22 mouse cellular contexts compared by ENCODE assay signal in the genomic region with DNA sequence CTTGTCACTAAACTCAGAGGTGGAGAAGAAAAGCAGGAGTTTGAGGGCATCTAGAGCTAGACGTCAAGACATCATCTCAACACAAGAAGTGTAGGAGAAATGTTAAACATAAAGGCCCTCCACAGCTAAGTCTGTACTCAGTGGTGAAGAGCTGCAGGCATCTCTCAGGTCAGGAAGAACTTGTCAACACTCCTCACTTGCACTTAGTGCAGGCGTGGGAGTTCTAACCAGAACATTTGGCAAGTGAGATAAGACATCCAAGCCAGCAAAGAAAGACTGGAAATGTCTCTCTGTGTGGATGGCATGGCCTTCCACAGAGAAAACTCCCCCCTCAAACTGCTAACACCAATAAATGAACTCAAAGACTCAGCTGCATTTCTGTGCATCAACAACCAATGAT. TPM values are rescaled to one million over a fixed set of nuclear protein-coding genes. Genes with fewer than 3 reads are reported as not detected.
A peak's percentile ranks its signal among the peaks of the same experiment; 100 is the strongest.
DNase-seq lines count a peak whose midpoint lies in the region; ATAC-seq and TF ChIP-seq lines count a peak whose summit lies in the region.
"Had no signal": no experiment of that assay in that cellular context is flagged by ENCODE, and none has a peak within 500 bp of the region (broad histone marks: within the 10 kb centered on the region; RNA-seq: fewer than 3 reads in every experiment).

No protein-coding gene starts in this region.

- no peak overlapping the region for H3K9ac ChIP-seq in heart, embryonic 16.5 days (ENCODE audit: low read length)
- H3K9ac ChIP-seq in kidney, embryonic 14.5 days (ENCODE audit: low read depth, low read length): no peak overlapping the region
- H3K9ac ChIP-seq: embryonic facial prominence, embryonic 13.5 days; forebrain, embryonic 12.5 days; hindbrain, embryonic 12.5 days had no signal

- H3K27ac ChIP-seq in heart, embryonic 10.5 days: no peak overlapping the region
- no peak overlapping the region for H3K27ac ChIP-seq in heart, embryonic 16.5 days (ENCODE audit: low read length)
- H3K27ac ChIP-seq in thymus, adult 2 months (ENCODE audit: control insufficient read depth, insufficient read depth, low read length): no peak overlapping the region
- no peak overlapping the region for H3K27ac ChIP-seq in kidney, embryonic 14.5 days (ENCODE audit: low read depth, low read length)
- H3K27ac ChIP-seq: embryonic facial prominence, embryonic 13.5 days; forebrain, embryonic 12.5 days; gastrocnemius, adult 2 months; hindbrain, embryonic 12.5 days had no signal

- no peak overlapping the region for H3K4me3 ChIP-seq in heart, embryonic 10.5 days
- no peak overlapping the region for H3K4me3 ChIP-seq in heart, embryonic 16.5 days (ENCODE audit: low read length)
- no peak overlapping the region for H3K4me3 ChIP-seq in thymus, adult 2 months (ENCODE audit: control insufficient read depth, insufficient read depth, low read length)
- no peak overlapping the region for H3K4me3 ChIP-seq in kidney, embryonic 14.5 days (ENCODE audit: low read length)
- H3K4me3 ChIP-seq: embryonic facial prominence, embryonic 13.5 days; forebrain, embryonic 12.5 days; gastrocnemius, adult 2 months; hindbrain, embryonic 12.5 days had no signal

- no peak overlapping the region for H3K4me2 ChIP-seq in heart, embryonic 16.5 days (ENCODE audit: low read depth, low read length)
- no peak overlapping the region for H3K4me2 ChIP-seq in kidney, embryonic 14.5 days (replicated peaks; ENCODE audit: low read depth, low read length)
- H3K4me2 ChIP-seq: embryonic facial prominence, embryonic 13.5 days; forebrain, embryonic 12.5 days; hindbrain, embryonic 12.5 days had no signal

- TF ChIP-seq POLR2A in thymus, adult 2 months (IDR thresholded peaks at IDR 0.05; ENCODE audit: control insufficient read depth, extremely low read depth, insufficient read depth, low read length, poor library complexity): no peak

- no peak for TF ChIP-seq CTCF in thymus, adult 2 months (IDR thresholded peaks at IDR 0.05; ENCODE audit: borderline replicate concordance, control insufficient read depth, extremely low read depth, insufficient read depth, low read length, poor library complexity)

- H3K4me1 ChIP-seq in heart, embryonic 10.5 days: 0 out of 2 replicates have a peak, but pooled peaks cover 4% of the 10 kb centered on the region
- peaks cover 6% of the 10 kb centered on the region for H3K4me1 ChIP-seq in heart, embryonic 16.5 days (ENCODE audit: control insufficient read depth, insufficient read depth, low read length)
- no peaks in the 10 kb centered on the region for H3K4me1 ChIP-seq in thymus, adult 2 months (replicated peaks; ENCODE audit: control insufficient read depth, insufficient read depth, low read length)
- H3K4me1 ChIP-seq in kidney, embryonic 14.5 days (ENCODE audit: control insufficient read depth, insufficient read depth, low read length): 0 out of 2 replicates have a peak, but pooled peaks cover 6% of the 10 kb centered on the region

- no peaks in the 10 kb centered on the region for H3K36me3 ChIP-seq in heart, embryonic 10.5 days
- no peaks in the 10 kb centered on the region for H3K36me3 ChIP-seq in heart, embryonic 16.5 days (ENCODE audit: control insufficient read depth, insufficient read depth)
- no peaks in the 10 kb centered on the region for H3K36me3 ChIP-seq in thymus, adult 2 months (ENCODE audit: control insufficient read depth, insufficient read depth, low read length)
- H3K36me3 ChIP-seq in kidney, embryonic 14.5 days (ENCODE audit: control insufficient read depth, insufficient read depth, low read length): no peaks in the 10 kb centered on the region
- H3K36me3 ChIP-seq: embryonic facial prominence, embryonic 13.5 days; forebrain, embryonic 12.5 days; hindbrain, embryonic 12.5 days had no signal

- intact Hi-C loops in heart, postnatal 25 days (cut with DNase I): no loop called here

- no peaks in the 10 kb centered on the region for H3K9me3 ChIP-seq in heart, embryonic 10.5 days
- H3K9me3 ChIP-seq in heart, embryonic 16.5 days (replicated peaks; ENCODE audit: control insufficient read depth, low read length): no peaks in the 10 kb centered on the region
- H3K9me3 ChIP-seq in kidney, embryonic 14.5 days (ENCODE audit: control insufficient read depth, low read length): no peaks in the 10 kb centered on the region
- H3K9me3 ChIP-seq: embryonic facial prominence, embryonic 13.5 days; forebrain, embryonic 12.5 days; hindbrain, embryonic 12.5 days had no signal

- ATAC-seq in heart, embryonic 16.5 days (replicated peaks; ENCODE audit: extremely low read depth, insufficient read depth, low FRiP score): peak; percentile 80
- no peak for ATAC-seq in kidney, embryonic 14.5 days (ENCODE audit: low FRiP score, low TSS enrichment)
- ATAC-seq: forebrain, embryonic 16.5 days; hindbrain, embryonic 16.5 days; inflammation-experienced regulatory T-cells, adult 6 months; intestine, postnatal 0 days had no signal

- 10% methylated on average over 2 of the region's 2 CpGs for WGBS in heart, embryonic 10.5 days
- WGBS in heart, embryonic 16.5 days: 8% methylated on average over 2 of the region's 2 CpGs
- 84% methylated on average over 2 of the region's 2 CpGs for WGBS in thymus, adult 2 months
- 59% methylated on average over 2 of the region's 2 CpGs for WGBS in kidney, embryonic 14.5 days

- peaks cover 47% of the 10 kb centered on the region for H3K27me3 ChIP-seq in heart, embryonic 10.5 days (ENCODE audit: insufficient read depth, poor library complexity, severe bottlenecking)
- H3K27me3 ChIP-seq in heart, embryonic 16.5 days (ENCODE audit: control insufficient read depth, insufficient read depth, low read length): peaks cover 7% of the 10 kb centered on the region; the same call in 1 of the 2 replicates
- no peaks in the 10 kb centered on the region for H3K27me3 ChIP-seq in thymus, adult 2 months (ENCODE audit: control insufficient read depth, insufficient read depth, low read length)
- H3K27me3 ChIP-seq in kidney, embryonic 14.5 days (ENCODE audit: control insufficient read depth, insufficient read depth, low read length): no peaks in the 10 kb centered on the region
- H3K27me3 ChIP-seq: embryonic facial prominence, embryonic 13.5 days; forebrain, embryonic 12.5 days had no signal

- DNase-seq in heart, adult 11 months: peak; percentile 90
- DNase-seq in heart, postnatal 25 days (ENCODE audit: low spot score): no peak
- peak; percentile 48 for DNase-seq in brain, adult 2 months (ENCODE audit: low read depth, low spot score)
- peak; percentile 88 for DNase-seq in heart, embryonic 10.5 days (ENCODE audit: low spot score)
- no peak for DNase-seq in thymus, adult 2 months
- DNase-seq in adrenal gland, adult 18-20 months (ENCODE audit: low spot score in 2 of 2): no peak
- DNase-seq: adrenal gland, postnatal 14 days; cerebellum, adult 18-20 months; cerebellum, adult 9-11 months; cerebellum, postnatal 36 days; gastrocnemius, adult 2 months; gastrocnemius, postnatal 25 days had no signal

RNA-seq across cellular contexts. Expression of gene Oxtr, which starts 17.9 kb away (rescaled TPM):
- under 1 TPM; 0.31 to 0.48 TPM for total RNA-seq in heart, postnatal 25 days (2021)
- 0.08 and 0.17 TPM in 2 replicates for polyA plus RNA-seq in heart, embryonic 10.5 days (2016; fragmentation: Nextera tagmentation; extraction: Ambion mirVana)
- polyA plus RNA-seq in heart, embryonic 16.5 days (2015; fragmentation: Nextera tagmentation; extraction: Ambion mirVana): 0.16 and 0.18 TPM in 2 replicates
- 0.50 and 0.56 TPM in 2 replicates for polyA plus RNA-seq in thymus, adult 2 months (2012; rRNA removed)
- total RNA-seq in adrenal gland, adult 18-20 months (2021): 100 to 1,000 TPM in 1 of 2 experiments, 10 to 100 TPM in 1; 10.0 to 228 TPM
- polyA plus RNA-seq in kidney, embryonic 14.5 days (2014; fragmentation: Nextera tagmentation; extraction: Ambion mirVana): 4.0 and 8.2 TPM in 2 replicates
- total RNA-seq: MEL had no signal
- polyA plus RNA-seq: inflammation-experienced regulatory T-cells, adult 6 months had no signal

RNA-seq across cellular contexts. Expression of gene Cav3, which starts 48.3 kb away (rescaled TPM):
- 100 to 1,000 TPM; 115 to 120 TPM for total RNA-seq in heart, postnatal 25 days (2021)
- 27.8 and 64.0 TPM in 2 replicates for polyA plus RNA-seq in heart, embryonic 10.5 days (2016; fragmentation: Nextera tagmentation; extraction: Ambion mirVana)
- polyA plus RNA-seq in heart, embryonic 16.5 days (2015; fragmentation: Nextera tagmentation; extraction: Ambion mirVana): 126 and 127 TPM in 2 replicates
- polyA plus RNA-seq in thymus, adult 2 months (2012; rRNA removed): 0.33 and 7.8 TPM in 2 replicates
- total RNA-seq in adrenal gland, adult 18-20 months (2021): not detected
- 0.31 and 0.56 TPM in 2 replicates for polyA plus RNA-seq in kidney, embryonic 14.5 days (2014; fragmentation: Nextera tagmentation; extraction: Ambion mirVana)
- total RNA-seq: adrenal gland, postnatal 14 days; MEL had no signal
- polyA plus RNA-seq: forebrain, embryonic 16.5 days; hindbrain, embryonic 16.5 days; inflammation-experienced regulatory T-cells, adult 6 months had no signal

Comparison
In these comparisons a context has a peak if more than half of its experiments do, and no peak if none do; other contexts are left out.
1. DNase-seq: peak in heart, adult 11 months (single experiment), brain, adult 2 months (single experiment) and heart, embryonic 10.5 days (single experiment); none in heart, postnatal 25 days (single experiment), thymus, adult 2 months (single experiment) and adrenal gland, adult 18-20 months (0 of 2).